Mouse (Mus musculus): ENCODE data around the gene Vti1a. TPM values are rescaled to one million over a fixed set of nuclear protein-coding genes. Genes with fewer than 3 reads are reported as not detected.
A peak's percentile ranks its signal among the peaks of the same experiment; 100 is the strongest.

The Vti1a gene
- polyA plus RNA-seq, 1 experiment: 6.8 TPM

DNA sequence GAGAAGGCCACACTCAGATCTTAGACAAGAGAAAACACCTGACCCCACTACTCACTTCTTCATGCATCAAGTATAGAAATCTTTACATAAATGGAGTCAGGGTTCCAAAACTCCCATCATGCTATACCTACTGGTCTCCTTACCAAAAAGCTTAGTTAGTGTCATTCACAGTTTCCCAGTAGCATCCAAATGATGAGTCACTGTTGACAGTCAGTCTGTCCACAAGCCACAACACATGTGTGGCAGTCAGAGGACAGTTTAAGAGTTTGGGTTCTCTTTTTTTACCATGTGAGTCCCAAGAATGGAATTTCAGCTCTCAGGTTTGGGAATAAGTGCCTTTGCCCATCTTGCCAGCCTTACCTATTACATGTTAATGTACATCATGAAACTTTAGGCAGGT is 27.1 kb upstream of the Vti1a start:
- Histone ChIP-seq H3K4me3 (replicated peaks) (no peak overlapping the region), H3K36me3 (replicated peaks; ENCODE audit: low read length) (peaks cover 99% of the 10 kb centered on the region), H3K4me1 (peaks cover 90% of the 10 kb centered on the region), H3K9me3 (no peaks in the 10 kb centered on the region), H3K27me3 (replicated peaks) (no peaks in the 10 kb centered on the region)
- TF ChIP-seq GATA1 (IDR thresholded peaks at IDR 0.05; ENCODE audit: borderline replicate concordance, low read length) (no peak), FLI1 (IDR thresholded peaks at IDR 0.05; ENCODE audit: low read length) (no peak)

DNA sequence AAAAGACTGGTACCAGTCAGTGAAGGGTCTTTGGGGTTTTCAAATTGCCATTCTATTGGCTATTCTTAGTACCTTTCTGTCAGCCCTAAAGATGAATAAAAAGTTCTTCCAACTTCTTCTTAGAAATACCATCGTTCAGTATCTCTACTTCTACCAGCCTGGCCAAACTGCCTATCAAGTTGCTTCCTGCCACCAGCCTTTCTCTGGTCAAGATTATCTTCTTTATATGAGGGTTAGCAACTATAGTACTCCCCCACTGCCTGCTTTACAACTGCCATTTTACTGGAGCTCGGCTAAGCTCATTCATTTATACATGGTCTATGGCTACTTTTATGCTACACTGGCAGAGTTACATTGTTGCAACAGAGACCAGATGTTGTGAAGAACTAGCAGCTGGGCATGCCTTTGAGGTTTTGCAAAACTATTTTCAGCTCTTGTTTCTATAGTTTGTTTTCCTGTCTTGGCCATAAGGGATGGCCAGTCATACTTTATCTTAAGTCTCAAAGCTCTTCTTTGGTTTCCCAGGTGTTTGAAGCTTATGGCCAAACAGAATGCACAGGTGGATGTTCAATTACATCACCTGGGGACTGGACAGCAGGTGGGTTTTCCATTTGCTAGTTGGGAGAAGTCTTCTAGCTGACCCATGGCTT is 25.3 kb upstream of the Vti1a start:
- Histone ChIP-seq H3K36me3 (replicated peaks; ENCODE audit: low read length) (peaks cover 99% of the 10 kb centered on the region), H3K4me1 (peaks cover 92% of the 10 kb centered on the region), H3K27me3 (replicated peaks) (no peaks in the 10 kb centered on the region), H3K4me3 (replicated peaks) (no peak overlapping the region), H3K9me3 (no peaks in the 10 kb centered on the region)
- TF ChIP-seq GATA1 (IDR thresholded peaks at IDR 0.05; ENCODE audit: borderline replicate concordance, low read length) (no peak), FLI1 (IDR thresholded peaks at IDR 0.05; ENCODE audit: low read length) (no peak)

DNA sequence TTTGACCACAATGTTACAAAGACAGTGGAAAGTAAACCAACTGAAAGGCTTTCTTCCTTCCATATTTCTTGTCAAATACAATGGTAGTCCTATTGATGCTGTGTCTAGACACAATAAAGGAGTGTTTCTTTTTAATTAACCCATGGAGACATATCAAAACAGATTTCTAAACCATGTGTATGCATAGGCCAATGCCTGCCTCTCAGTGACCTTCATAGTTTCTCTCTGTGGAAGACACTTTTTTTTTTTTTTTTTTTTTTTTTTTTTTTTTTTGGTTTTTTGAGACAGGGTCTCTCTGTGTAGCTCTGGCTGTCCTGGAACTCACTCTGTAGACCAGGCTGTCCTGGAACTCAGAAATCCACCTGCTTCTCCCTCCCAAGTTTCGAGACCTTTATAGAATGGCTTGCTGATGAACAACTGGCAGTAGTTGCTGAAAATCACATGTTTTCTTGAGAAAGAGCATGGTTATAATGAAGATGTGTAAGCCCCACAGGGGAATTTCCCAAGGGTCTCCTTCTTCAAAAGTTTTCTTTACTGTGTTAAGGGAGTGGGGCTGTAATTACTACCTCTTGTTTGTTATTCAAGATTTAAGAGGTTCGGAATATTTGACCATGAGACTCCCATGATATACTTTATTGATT is 23.8 kb upstream of the Vti1a start:
- Histone ChIP-seq H3K9me3 (no peaks in the 10 kb centered on the region), H3K4me1 (peaks cover 95% of the 10 kb centered on the region)
- TF ChIP-seq FLI1 (IDR thresholded peaks at IDR 0.05; ENCODE audit: low read length): no peak

DNA sequence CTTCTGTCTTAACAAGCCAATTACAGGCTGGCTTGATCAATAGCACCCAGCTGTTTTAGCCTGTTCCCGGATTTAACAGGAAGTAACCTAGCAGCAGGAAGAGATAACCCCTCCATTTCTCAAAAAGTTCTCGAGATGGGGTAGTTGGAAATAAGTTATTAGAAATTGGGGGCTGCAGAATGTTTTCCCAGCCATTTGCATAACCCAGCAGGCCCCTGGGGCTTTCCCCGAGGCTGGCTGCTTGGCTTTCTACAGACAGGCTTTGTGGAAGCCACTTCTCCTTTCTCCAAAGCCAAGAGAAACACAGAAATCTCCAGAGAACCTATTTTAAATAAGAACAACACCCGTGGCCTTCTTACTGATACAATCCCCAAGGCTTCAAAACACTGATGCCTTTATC is 22.9 kb upstream of the Vti1a start:
- peaks cover 98% of the 10 kb centered on the region for H3K36me3 ChIP-seq (replicated peaks; ENCODE audit: low read length)

More for the DNA sequence above, 23.8 kb upstream of the Vti1a start:
- H3K4me3 ChIP-seq (replicated peaks): no peak overlapping the region
- H3K36me3 ChIP-seq (replicated peaks; ENCODE audit: low read length): peaks cover 99% of the 10 kb centered on the region
- H3K27me3 ChIP-seq (replicated peaks): no peaks in the 10 kb centered on the region

DNA sequence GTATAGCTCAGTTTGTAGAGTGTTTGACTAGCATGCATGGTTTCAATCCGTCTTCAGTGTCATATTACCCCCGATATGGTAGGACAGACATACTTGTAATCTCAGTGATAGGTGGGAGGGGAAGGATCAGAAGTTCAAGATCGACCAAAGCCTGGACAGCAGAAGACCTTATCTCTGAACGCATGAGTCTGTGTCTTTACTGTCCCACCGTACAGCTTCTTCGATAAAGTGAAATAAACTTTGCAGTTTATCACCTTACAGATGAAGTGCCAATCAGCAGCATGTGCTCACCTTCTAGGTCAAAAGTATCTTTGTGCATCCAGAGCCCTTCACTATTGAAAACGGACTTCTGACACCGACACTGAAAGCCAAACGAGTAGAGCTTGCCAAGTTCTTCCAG is 21.0 kb upstream of the Vti1a start:
- H3K4me3 ChIP-seq (replicated peaks): no peak overlapping the region
- H3K36me3 ChIP-seq (replicated peaks; ENCODE audit: low read length): peaks cover 90% of the 10 kb centered on the region
- TF ChIP-seq FLI1 (IDR thresholded peaks at IDR 0.05; ENCODE audit: low read length) (no peak), GATA1 (IDR thresholded peaks at IDR 0.05; ENCODE audit: borderline replicate concordance, low read length) (no peak)
- no peaks in the 10 kb centered on the region for H3K27me3 ChIP-seq (replicated peaks)
- peaks cover 98% of the 10 kb centered on the region for H3K4me1 ChIP-seq
- no peaks in the 10 kb centered on the region for H3K9me3 ChIP-seq

More for the DNA sequence above, 22.9 kb upstream of the Vti1a start:
- Histone ChIP-seq H3K9me3 (no peaks in the 10 kb centered on the region), H3K4me1 (peaks cover 98% of the 10 kb centered on the region), H3K4me3 (replicated peaks) (no peak overlapping the region), H3K27me3 (replicated peaks) (no peaks in the 10 kb centered on the region)
- TF ChIP-seq GATA1 (IDR thresholded peaks at IDR 0.05; ENCODE audit: borderline replicate concordance, low read length) (no peak), FLI1 (IDR thresholded peaks at IDR 0.05; ENCODE audit: low read length) (no peak)

DNA sequence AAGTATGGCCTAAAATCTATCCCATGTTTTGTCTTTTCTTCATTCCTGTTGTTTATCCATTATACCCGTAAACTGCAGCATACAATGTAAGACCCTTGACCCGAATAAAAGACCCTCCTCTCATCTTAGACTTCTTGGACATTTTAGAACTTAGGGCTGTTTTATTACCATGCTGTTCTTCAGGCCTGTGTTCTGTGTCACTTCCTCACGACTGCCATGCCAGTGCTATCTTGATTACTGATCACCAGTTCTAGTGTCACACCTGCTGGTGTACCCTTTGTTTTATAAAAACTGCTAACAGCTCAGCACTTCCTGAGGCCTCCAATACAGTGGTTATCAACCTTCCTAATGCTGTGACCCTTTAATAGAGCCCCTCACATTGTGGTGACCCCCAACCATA is 20.5 kb upstream of the Vti1a start:
- Histone ChIP-seq H3K36me3 (replicated peaks; ENCODE audit: low read length) (peaks cover 89% of the 10 kb centered on the region), H3K27me3 (replicated peaks) (no peaks in the 10 kb centered on the region)

DNA sequence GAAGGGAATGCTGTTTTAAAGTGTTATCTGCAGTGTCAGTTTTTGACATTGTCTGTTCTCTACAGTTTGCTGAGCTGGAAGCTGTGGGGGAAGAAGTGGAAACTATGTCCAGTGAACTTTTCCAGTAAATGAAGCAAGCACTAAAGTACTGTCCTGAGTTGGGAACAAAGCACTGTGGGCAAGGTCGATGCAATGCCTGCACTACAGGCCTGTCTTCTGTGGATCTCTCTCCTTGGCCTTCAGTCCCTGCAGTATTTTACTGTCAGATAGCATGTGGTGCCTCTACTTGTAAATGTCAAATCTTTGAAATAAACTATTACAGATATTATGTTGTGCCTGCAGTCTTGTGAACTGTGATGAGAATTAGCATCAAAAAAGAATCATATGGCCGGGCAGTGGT is 19.8 kb upstream of the Vti1a start:
- Histone ChIP-seq H3K27me3 (replicated peaks) (no peaks in the 10 kb centered on the region), H3K4me3 (replicated peaks) (peak overlapping the region; percentile 64), H3K4me1 (peaks cover 98% of the 10 kb centered on the region), H3K36me3 (replicated peaks; ENCODE audit: low read length) (peaks cover 88% of the 10 kb centered on the region), H3K9me3 (no peaks in the 10 kb centered on the region)
- TF ChIP-seq FLI1 (IDR thresholded peaks at IDR 0.05; ENCODE audit: low read length): no peak
- TF ChIP-seq GATA1 (IDR thresholded peaks at IDR 0.05; ENCODE audit: borderline replicate concordance, low read length): no peak

More for the DNA sequence above, 20.5 kb upstream of the Vti1a start:
- Histone ChIP-seq H3K4me1 (peaks cover 98% of the 10 kb centered on the region), H3K9me3 (no peaks in the 10 kb centered on the region), H3K4me3 (replicated peaks) (no peak overlapping the region)
- TF ChIP-seq FLI1 (IDR thresholded peaks at IDR 0.05; ENCODE audit: low read length): no peak
- no peak for TF ChIP-seq GATA1 (IDR thresholded peaks at IDR 0.05; ENCODE audit: borderline replicate concordance, low read length)

DNA sequence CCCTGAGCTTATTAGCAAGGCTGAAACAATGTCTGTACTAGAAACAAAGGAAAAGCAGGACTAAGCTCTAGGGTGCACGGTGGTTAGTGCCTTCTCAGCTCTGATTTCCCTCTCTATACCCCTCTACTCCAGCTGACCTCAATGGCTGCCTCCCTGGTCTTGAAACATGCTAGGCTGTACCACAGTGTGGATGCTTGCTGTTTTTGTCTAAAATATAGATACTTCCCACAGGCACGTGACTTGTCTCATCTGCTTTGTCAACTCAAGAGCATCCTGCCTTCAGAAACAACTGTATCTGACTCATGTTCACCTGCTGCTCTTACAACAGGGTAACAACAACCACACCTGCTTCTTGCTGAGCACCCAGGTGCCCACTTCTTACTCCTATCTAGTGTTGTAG is 18.6 kb upstream of the Vti1a start:
- TF ChIP-seq FLI1 (IDR thresholded peaks at IDR 0.05; ENCODE audit: low read length) (no peak), GATA1 (IDR thresholded peaks at IDR 0.05; ENCODE audit: borderline replicate concordance, low read length) (no peak)
- no peaks in the 10 kb centered on the region for H3K27me3 ChIP-seq (replicated peaks)
- peaks cover 98% of the 10 kb centered on the region for H3K4me1 ChIP-seq
- H3K9me3 ChIP-seq: no peaks in the 10 kb centered on the region
- no peak overlapping the region for H3K4me3 ChIP-seq (replicated peaks)
- peaks cover 89% of the 10 kb centered on the region for H3K36me3 ChIP-seq (replicated peaks; ENCODE audit: low read length)

DNA sequence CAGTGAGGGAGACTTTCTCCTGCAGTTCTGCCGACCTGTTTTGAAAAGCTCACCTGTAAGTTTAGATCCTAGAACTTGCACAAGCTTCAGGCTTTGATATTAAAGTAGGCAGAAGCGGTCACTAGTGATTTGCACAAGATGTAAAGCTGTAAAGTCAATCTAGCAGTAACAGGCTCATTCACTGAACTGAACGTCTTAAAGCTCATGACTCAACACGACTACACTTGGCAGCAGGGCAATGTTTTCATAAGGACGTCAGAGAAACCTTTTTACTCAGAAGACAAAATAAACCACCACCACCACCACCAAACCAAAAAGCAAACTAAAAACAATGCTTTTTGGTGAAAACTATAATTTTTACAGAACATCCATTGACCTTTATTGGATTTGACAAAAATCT is 18.1 kb upstream of the Vti1a start:
- peaks cover 89% of the 10 kb centered on the region for H3K36me3 ChIP-seq (replicated peaks; ENCODE audit: low read length)
- H3K4me3 ChIP-seq (replicated peaks): no peak overlapping the region
- TF ChIP-seq FLI1 (IDR thresholded peaks at IDR 0.05; ENCODE audit: low read length) (no peak), GATA1 (IDR thresholded peaks at IDR 0.05; ENCODE audit: borderline replicate concordance, low read length) (no peak)
- no peaks in the 10 kb centered on the region for H3K27me3 ChIP-seq (replicated peaks)
- H3K4me1 ChIP-seq: peaks cover 95% of the 10 kb centered on the region
- H3K9me3 ChIP-seq: no peaks in the 10 kb centered on the region

DNA sequence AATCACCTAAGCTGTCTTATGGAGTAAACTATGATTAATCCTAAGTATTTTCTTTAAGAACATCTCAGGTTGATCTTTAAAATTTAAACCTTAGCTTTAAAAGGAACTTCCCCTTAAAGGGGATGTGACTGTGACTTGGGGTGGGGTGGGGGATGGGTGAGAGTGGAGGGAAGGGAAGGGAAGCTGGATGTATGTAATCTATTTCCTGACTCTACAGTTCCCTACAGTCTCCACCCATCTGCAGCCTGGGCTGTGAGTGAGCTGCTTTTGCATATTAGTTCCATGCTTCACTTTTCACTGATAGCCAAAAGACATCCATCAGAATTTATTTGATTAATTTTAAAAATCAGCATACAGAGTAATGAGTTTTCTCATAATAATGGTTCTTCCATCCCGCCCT is 16.7 kb upstream of the Vti1a start:
- no peaks in the 10 kb centered on the region for H3K9me3 ChIP-seq
- H3K27me3 ChIP-seq (replicated peaks): no peaks in the 10 kb centered on the region
- H3K36me3 ChIP-seq (replicated peaks; ENCODE audit: low read length): peaks cover 89% of the 10 kb centered on the region
- TF ChIP-seq GATA1 (IDR thresholded peaks at IDR 0.05; ENCODE audit: borderline replicate concordance, low read length): no peak
- TF ChIP-seq FLI1 (IDR thresholded peaks at IDR 0.05; ENCODE audit: low read length): no peak
- H3K4me3 ChIP-seq (replicated peaks): peak overlapping the region; percentile 33
- H3K4me1 ChIP-seq: peaks cover 85% of the 10 kb centered on the region
